In genomic region chr19:7069781-7070763, GRCm38 (mm10) we compare ENCODE assay signal across 9 mouse cellular contexts. TPM values are rescaled to one million over a fixed set of nuclear protein-coding genes. Genes with fewer than 3 reads are reported as not detected.
A peak's percentile ranks its signal among the peaks of the same experiment; 100 is the strongest.
DNase-seq lines count a peak whose midpoint lies in the region; TF ChIP-seq lines count a peak whose summit lies in the region.
"Had no signal": no experiment of that assay in that cellular context is flagged by ENCODE, and none has a peak within 500 bp of the region (broad histone marks: within the 10 kb centered on the region; RNA-seq: fewer than 3 reads in every experiment).

No protein-coding gene starts in this region.

- H3K4me1 ChIP-seq in E14TG2a.4 (replicated peaks; ENCODE audit: low read depth, low read length) = peaks cover 74% of the 10 kb centered on the region
- peaks cover 30% of the 10 kb centered on the region for H3K4me1 ChIP-seq in thymus, adult 2 months (replicated peaks; ENCODE audit: control insufficient read depth, insufficient read depth, low read length)

- no peak for TF ChIP-seq POLR2A in thymus, adult 2 months (IDR thresholded peaks at IDR 0.05; ENCODE audit: control insufficient read depth, extremely low read depth, insufficient read depth, low read length, poor library complexity)

- DNase-seq in embryo, embryonic 11.5 days (ENCODE audit: low read depth, low spot score) = peak; percentile 54
- peak; percentile 51 to 57 for DNase-seq in heart, postnatal 14 days
- DNase-seq in lung, postnatal 10 days = peak; percentile 71
- no peak for DNase-seq in ovary, postnatal 36 days (ENCODE audit: low spot score)
- no peak for DNase-seq in testis, postnatal 14 days (ENCODE audit: low spot score)
- DNase-seq in thymus, adult 2 months = no peak
- DNase-seq in left cerebral cortex, postnatal 14 days (ENCODE audit: low spot score in 2 of 2) = no peak

- H3K27me3 ChIP-seq in E14TG2a.4 (ENCODE audit: insufficient read depth, low read length) = peaks cover 65% of the 10 kb centered on the region
- no peaks in the 10 kb centered on the region for H3K27me3 ChIP-seq in thymus, adult 2 months (ENCODE audit: control insufficient read depth, insufficient read depth, low read length)

- H3K36me3 ChIP-seq in E14TG2a.4 (ENCODE audit: insufficient read depth, low read length) = no peaks in the 10 kb centered on the region
- H3K36me3 ChIP-seq in thymus, adult 2 months (ENCODE audit: control insufficient read depth, insufficient read depth, low read length) = no peaks in the 10 kb centered on the region

- TF ChIP-seq CTCF in E14TG2a.4 (conservative IDR thresholded peaks at IDR 0.05; ENCODE audit: low read length) = no peak
- TF ChIP-seq CTCF in thymus, adult 2 months (IDR thresholded peaks at IDR 0.05; ENCODE audit: borderline replicate concordance, control insufficient read depth, extremely low read depth, insufficient read depth, low read length, poor library complexity) = no peak

- peak overlapping the region; percentile 41 for H3K4me3 ChIP-seq in E14TG2a.4 (replicated peaks; ENCODE audit: low read length)
- no peak overlapping the region for H3K4me3 ChIP-seq in thymus, adult 2 months (ENCODE audit: control insufficient read depth, insufficient read depth, low read length)

- 85% methylated on average over 35 of the region's 35 CpGs for WGBS in thymus, adult 2 months

- no peaks in the 10 kb centered on the region for H3K9me3 ChIP-seq in E14TG2a.4 (ENCODE audit: low read length)

- intact Hi-C loops in heart, postnatal 14 days (cut with DNase I) = loop anchor here (5.0 to 10.0 kb wide), 3 partner anchors 32 to 365 kb away; partner anchors contain the start of gene Mark2
- intact Hi-C loops in left cerebral cortex, postnatal 14 days (cut with DNase I) = loop anchor here (2.0 to 5.0 kb wide), 2 partner anchors 127 to 347 kb away; partner anchors contain the start of gene 2700081O15Rik

- no peak overlapping the region for H3K27ac ChIP-seq in thymus, adult 2 months (ENCODE audit: control insufficient read depth, insufficient read depth, low read length)

RNA-seq across cellular contexts. Expression of gene Macrod1, which starts 13.5 kb away (rescaled TPM):
- 100 to 1,000 TPM; 181 to 186 TPM for total RNA-seq in heart, postnatal 14 days (2021)
- 37.5 and 49.3 TPM in 2 replicates for polyA plus RNA-seq in thymus, adult 2 months (2012; rRNA removed)
- total RNA-seq in left cerebral cortex, postnatal 14 days (2021) = 10 to 100 TPM in 1 of 2 experiments, 1 to 10 TPM in 1; 8.4 to 11.3 TPM

RNA-seq across cellular contexts. Expression of gene Stip1, which starts 30.3 kb away (rescaled TPM):
- 100 to 1,000 TPM in 1 of 2 experiments, 10 to 100 TPM in 1; 84.1 to 107 TPM for total RNA-seq in heart, postnatal 14 days (2021)
- 87.4 and 89.5 TPM in 2 replicates for polyA plus RNA-seq in thymus, adult 2 months (2012; rRNA removed)
- 100 to 1,000 TPM; 155 to 165 TPM for total RNA-seq in left cerebral cortex, postnatal 14 days (2021)

RNA-seq across cellular contexts. Expression of gene Flrt1, which starts 35.5 kb away (rescaled TPM):
- total RNA-seq in heart, postnatal 14 days (2021) = 1 to 10 TPM in 1 of 2 experiments, under 1 TPM in 1; 0.98 to 1.0 TPM
- 0.59 and 0.64 TPM in 2 replicates for polyA plus RNA-seq in thymus, adult 2 months (2012; rRNA removed)
- total RNA-seq in left cerebral cortex, postnatal 14 days (2021) = 10 to 100 TPM; 33.0 to 35.2 TPM
- total RNA-seq: hematopoietic stem cell, adult 5-6 weeks had no signal

RNA-seq across cellular contexts. Expression of gene Fermt3, which starts 50.8 kb away (rescaled TPM):
- total RNA-seq in heart, postnatal 14 days (2021) = 10 to 100 TPM in 1 of 2 experiments, 1 to 10 TPM in 1; 6.1 to 10.7 TPM
- 345 and 352 TPM in 2 replicates for polyA plus RNA-seq in thymus, adult 2 months (2012; rRNA removed)
- total RNA-seq in left cerebral cortex, postnatal 14 days (2021) = 1 to 10 TPM; 4.5 to 4.6 TPM

Comparison
In these comparisons a context has a peak if more than half of its experiments do, and no peak if none do; other contexts are left out.
1. DNase-seq: peak in embryo, embryonic 11.5 days (single experiment), heart, postnatal 14 days (2 of 2) and lung, postnatal 10 days (single experiment); none in ovary, postnatal 36 days (single experiment), testis, postnatal 14 days (single experiment), thymus, adult 2 months (single experiment) and left cerebral cortex, postnatal 14 days (0 of 2).
2. RNA of gene Macrod1, which starts 13.5 kb away (total RNA-seq): 181 to 186 TPM in heart, postnatal 14 days; 8.4 to 11.3 TPM in left cerebral cortex, postnatal 14 days; every median in the first group is over 10 times any median in the second.
3. RNA of gene Flrt1, which starts 35.5 kb away (total RNA-seq): 33.0 to 35.2 TPM in left cerebral cortex, postnatal 14 days; 0.98 to 1.0 TPM in heart, postnatal 14 days; every median in the first group is over 10 times any median in the second.